Mouse (Mus musculus) spleen, adult 2 months (tissue): ENCODE data around the gene Robo1. TPM values are rescaled to one million over a fixed set of nuclear protein-coding genes. Genes with fewer than 3 reads are reported as not detected.

ENCODE experiments used
- DNase-seq, 2 experiments: peaks; one replicate each; pipeline versions ENCODE4 v3.0.0 to v3.0.0-alpha.2; 2012 to 2021; ENCODE audit warnings: low spot score in 2 of 2, low read depth in 1 of 2
- H3K27ac ChIP-seq: fragments of 200-500 bp; 2 replicates; pipeline ENCODE4 v1.5.1; 2012; ENCODE audit warnings: low read length, inconsistent platforms; ENCODE audit not compliant: insufficient read depth
- H3K27me3 ChIP-seq: fragments of 200-500 bp; 2 replicates; pipeline ENCODE4 v1.6.1; 2012; ENCODE audit warnings: mild to moderate bottlenecking, moderate library complexity, low read length, inconsistent platforms; ENCODE audit not compliant: control insufficient read depth, insufficient read depth
- H3K36me3 ChIP-seq: fragments of 200-500 bp; 2 replicates; pipeline ENCODE4 v1.6.1; 2012; ENCODE audit warnings: mild to moderate bottlenecking, low read length, inconsistent platforms; ENCODE audit not compliant: control insufficient read depth, insufficient read depth
- H3K4me1 ChIP-seq: fragments of 200-500 bp; 2 replicates; pipeline ENCODE4 v1.6.1; 2011; ENCODE audit warnings: inconsistent platforms; ENCODE audit not compliant: control insufficient read depth, insufficient read depth, insufficient read length
- H3K4me3 ChIP-seq: fragments of 200-500 bp; 2 replicates; pipeline ENCODE4 v1.5.1; 2011; ENCODE audit warnings: mild to moderate bottlenecking, inconsistent platforms; ENCODE audit not compliant: insufficient read depth, insufficient read length; ENCODE audit errors: extremely low read depth
- CTCF ChIP-seq: fragments of 200-500 bp; IDR thresholded peaks from 2 replicates; pipeline ENCODE4 v1.5.1; 2011; ENCODE audit warnings: mild to moderate bottlenecking, inconsistent platforms; ENCODE audit not compliant: insufficient read depth, insufficient read length, insufficient replicate concordance; ENCODE audit errors: extremely low read depth
- POLR2A ChIP-seq: fragments of 200-500 bp; IDR thresholded peaks from 2 replicates; pipeline ENCODE4 v1.6.1; 2011; ENCODE audit warnings: low read depth, low read length, inconsistent platforms
- WGBS: fragments of 180-500 bp; shearing (Covaris S2); methylation state at CpG from one replicate; pipeline ENCODE4 v1.1.7; 2018; 5-methylcytosine and 5-hydroxymethylcytosine counted together
- polyA plus RNA-seq: library from polyadenylated mRNA; depleted of rRNA; stranded (reverse); fragments of >200 nt; gene quantifications from 2 replicates; pipeline ENCODE4 v1.2.3, GENCODE M21; 2012

Robo1 gene
- polyA plus RNA-seq, 1 experiment: 1.4 TPM

GRCm38 (mm10) chr16:72778520-72778919 is 470.4 kb downstream of the Robo1 start:
- no peaks in the 10 kb centered on the region for H3K4me1 ChIP-seq
- H3K36me3 ChIP-seq: no peaks in the 10 kb centered on the region
- 86% methylated on average over 9 of the region's 9 CpGs for WGBS
- DNase-seq: no peak
- H3K4me3 ChIP-seq: no peak overlapping the region
- TF ChIP-seq CTCF: no peak
- no peak for TF ChIP-seq POLR2A
- H3K27ac ChIP-seq: no peak overlapping the region
- H3K27me3 ChIP-seq: no peaks in the 10 kb centered on the region

- TF ChIP-seq CTCF (no peak), POLR2A (no peak)
- Histone ChIP-seq H3K4me3 (no peak overlapping the region), H3K27me3 (no peaks in the 10 kb centered on the region), H3K27ac (no peak overlapping the region), H3K4me1 (no peaks in the 10 kb centered on the region), H3K36me3 (no peaks in the 10 kb centered on the region)
- DNase-seq: no peak
- 93% methylated on average over 6 of the region's 6 CpGs for WGBS
These were observed 474.1 kb downstream of the Robo1 start for GRCm38 (mm10) chr16:72782171-72782570.

GRCm38 (mm10) chr16:72786079-72786478 is 478.0 kb downstream of the Robo1 start:
- no peak for TF ChIP-seq POLR2A
- TF ChIP-seq CTCF: no peak
- Histone ChIP-seq H3K36me3 (no peaks in the 10 kb centered on the region), H3K4me1 (no peaks in the 10 kb centered on the region), H3K27ac (no peak overlapping the region), H3K27me3 (no peaks in the 10 kb centered on the region), H3K4me3 (no peak overlapping the region)
- WGBS: 90% methylated on average over 6 of the region's 6 CpGs
- DNase-seq: no peak

GRCm38 (mm10) chr16:72786636-72787035 is 478.5 kb downstream of the Robo1 start:
- WGBS: 83% methylated on average over 5 of the region's 5 CpGs
- no peaks in the 10 kb centered on the region for H3K27me3 ChIP-seq
- H3K27ac ChIP-seq: no peak overlapping the region
- no peak overlapping the region for H3K4me3 ChIP-seq
- H3K4me1 ChIP-seq: no peaks in the 10 kb centered on the region
- no peaks in the 10 kb centered on the region for H3K36me3 ChIP-seq
- TF ChIP-seq CTCF (no peak), POLR2A (no peak)
- no peak for DNase-seq

- Histone ChIP-seq H3K4me3 (no peak overlapping the region), H3K27ac (no peak overlapping the region), H3K4me1 (no peaks in the 10 kb centered on the region), H3K36me3 (no peaks in the 10 kb centered on the region), H3K27me3 (no peaks in the 10 kb centered on the region)
- 56% methylated on average over 7 of the region's 7 CpGs for WGBS
- TF ChIP-seq POLR2A (no peak), CTCF (no peak)
- no peak for DNase-seq
These were observed 479.9 kb downstream of the Robo1 start for GRCm38 (mm10) chr16:72788017-72788416.

- Histone ChIP-seq H3K27ac (no peak overlapping the region), H3K36me3 (no peaks in the 10 kb centered on the region), H3K4me3 (no peak overlapping the region), H3K27me3 (no peaks in the 10 kb centered on the region), H3K4me1 (no peaks in the 10 kb centered on the region)
- no peak for DNase-seq
- 94% methylated on average over 9 of the region's 9 CpGs for WGBS
- no peak for TF ChIP-seq POLR2A
- no peak for TF ChIP-seq CTCF
These were observed 483.1 kb downstream of the Robo1 start for GRCm38 (mm10) chr16:72791181-72791705.

GRCm38 (mm10) chr16:72794692-72795378 is 486.7 kb downstream of the Robo1 start:
- Histone ChIP-seq H3K4me1 (no peaks in the 10 kb centered on the region), H3K27ac (no peak overlapping the region), H3K27me3 (no peaks in the 10 kb centered on the region), H3K36me3 (no peaks in the 10 kb centered on the region), H3K4me3 (no peak overlapping the region)
- 75% methylated on average over 6 of the region's 6 CpGs for WGBS
- no peak for DNase-seq
- TF ChIP-seq CTCF (no peak), POLR2A (no peak)
